Mouse (Mus musculus): Measurements from ENCODE around the gene Zfp958. TPM values are rescaled to one million over a fixed set of nuclear protein-coding genes. Genes with fewer than 3 reads are reported as not detected.
A peak's percentile ranks its signal among the peaks of the same experiment; 100 is the strongest.
"Not testable (repeated sequence)": the region's sequence is repeated elsewhere in the genome, so short reads cannot be mapped to it uniquely, and the experiment has no call there.

Gene Zfp958
- 16.5 and 24.5 TPM in 2 replicates for total RNA-seq (2017)

- ATAC-seq (replicated peaks; ENCODE audit: low read depth, poor library complexity, severe bottlenecking), result peak; percentile 99
Observed at GRCm38 (mm10) chr8:4612932-4613853, at the start of gene Zfp958. TSS of gene Zfp958 (plus strand) at chr8:4613167.

- ATAC-seq (replicated peaks; ENCODE audit: low read depth, poor library complexity, severe bottlenecking), result no peak
Observed at GRCm38 (mm10) chr8:4581986-4582385, 31.0 kb upstream of the Zfp958 start.

GRCm38 (mm10) chr8:4582754-4583178, 30.2 kb upstream of the Zfp958 start:
- no peak for ATAC-seq (replicated peaks; ENCODE audit: low read depth, poor library complexity, severe bottlenecking)

- ATAC-seq (replicated peaks; ENCODE audit: low read depth, poor library complexity, severe bottlenecking), result no peak
Observed at GRCm38 (mm10) chr8:4584660-4585059, 28.3 kb upstream of the Zfp958 start.

- ATAC-seq (replicated peaks; ENCODE audit: low read depth, poor library complexity, severe bottlenecking), result no peak
Observed at GRCm38 (mm10) chr8:4586356-4586755, 26.6 kb upstream of the Zfp958 start.

- peak; percentile 82 for ATAC-seq (replicated peaks; ENCODE audit: low read depth, poor library complexity, severe bottlenecking)
Observed at GRCm38 (mm10) chr8:4588165-4589000, 24.6 kb upstream of the Zfp958 start.

- ATAC-seq (replicated peaks; ENCODE audit: low read depth, poor library complexity, severe bottlenecking), result no peak
Observed at GRCm38 (mm10) chr8:4608896-4609295, 4.1 kb upstream of the Zfp958 start.

GRCm38 (mm10) chr8:4611626-4612175, 1.3 kb upstream of the Zfp958 start:
- ATAC-seq (replicated peaks; ENCODE audit: low read depth, poor library complexity, severe bottlenecking), result not testable (repeated sequence)

- ATAC-seq (replicated peaks; ENCODE audit: low read depth, poor library complexity, severe bottlenecking), result no peak
Observed at GRCm38 (mm10) chr8:4627349-4627748, 14.4 kb downstream of the Zfp958 start.

GRCm38 (mm10) chr8:4637071-4637470, 24.1 kb downstream of the Zfp958 start:
- ATAC-seq (replicated peaks; ENCODE audit: low read depth, poor library complexity, severe bottlenecking), result no peak

GRCm38 (mm10) chr8:4642974-4643373, 30.0 kb downstream of the Zfp958 start:
- not testable (repeated sequence) for ATAC-seq (replicated peaks; ENCODE audit: low read depth, poor library complexity, severe bottlenecking)

- ATAC-seq (replicated peaks; ENCODE audit: low read depth, poor library complexity, severe bottlenecking), result no peak
Observed at GRCm38 (mm10) chr8:4656536-4656935, 43.6 kb downstream of the Zfp958 start.

GRCm38 (mm10) chr8:4675191-4676003, 62.4 kb downstream of the Zfp958 start:
- no peak for ATAC-seq (replicated peaks; ENCODE audit: low read depth, poor library complexity, severe bottlenecking)

- ATAC-seq (replicated peaks; ENCODE audit: low read depth, poor library complexity, severe bottlenecking), result no peak
Observed at GRCm38 (mm10) chr8:4676586-4676985, 63.6 kb downstream of the Zfp958 start.

GRCm38 (mm10) chr8:4677265-4678217, 64.6 kb downstream of the Zfp958 start:
- ATAC-seq (replicated peaks; ENCODE audit: low read depth, poor library complexity, severe bottlenecking), result peak; percentile 75

- peak; percentile 69 for ATAC-seq (replicated peaks; ENCODE audit: low read depth, poor library complexity, severe bottlenecking)
Observed at GRCm38 (mm10) chr8:4678218-4678907, 65.4 kb downstream of the Zfp958 start.

- no peak for ATAC-seq (replicated peaks; ENCODE audit: low read depth, poor library complexity, severe bottlenecking)
Observed at GRCm38 (mm10) chr8:4678908-4679545, 66.1 kb downstream of the Zfp958 start.

GRCm38 (mm10) chr8:4679796-4680195, 66.8 kb downstream of the Zfp958 start:
- no peak for ATAC-seq (replicated peaks; ENCODE audit: low read depth, poor library complexity, severe bottlenecking)

Measured in common myeloid progenitor, adult 5-6 weeks (primary cell).